Mouse (Mus musculus) heart, adult 2 months (tissue): ENCODE measurements around the gene Gm9821.
A peak's percentile ranks its signal among the peaks of the same experiment; 100 is the strongest.

Source experiments
- CTCF ChIP-seq: fragments of 200-600 bp; IDR thresholded peaks from 2 replicates; pipeline ENCODE4 v1.8.1; 2022; ENCODE audit warnings: antibody characterized with exemption, mild to moderate bottlenecking, moderate library complexity
- EP300 ChIP-seq: fragments of 200-500 bp; IDR thresholded peaks from 2 replicates; pipeline ENCODE4 v1.6.1; 2011; ENCODE audit warnings: low read depth, low read length, control low read depth; ENCODE audit not compliant: insufficient read depth
- POLR2A ChIP-seq: fragments of 200-500 bp; IDR thresholded peaks from 2 replicates; pipeline ENCODE4 v1.6.1; 2011; ENCODE audit warnings: mild to moderate bottlenecking, low read depth, low read length, control low read depth; ENCODE audit not compliant: insufficient read depth

DNA sequence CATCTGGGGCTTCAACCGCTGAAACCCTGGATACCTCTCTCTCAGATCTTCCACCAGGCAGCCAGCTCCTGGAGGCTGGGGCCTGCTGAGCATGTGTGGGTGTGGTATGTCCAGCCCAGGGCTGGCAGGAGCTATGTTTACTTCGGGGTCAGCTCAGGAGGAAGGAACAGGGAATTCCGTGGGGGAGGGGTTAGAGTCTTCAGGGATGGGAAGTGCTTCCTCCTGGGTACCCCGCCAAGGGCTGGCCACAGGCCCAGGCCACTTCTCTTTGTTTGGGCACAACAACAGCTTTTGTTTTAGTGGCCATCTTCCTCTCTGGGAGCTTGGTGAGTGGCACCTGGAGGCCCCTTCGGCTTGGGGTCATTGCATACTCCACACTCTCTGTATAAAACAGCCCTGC is 8.3 kb downstream of the Gm9821 start:
- TF ChIP-seq POLR2A (0 out of 2 replicates have a peak, but pooled peaks have one; percentile 21), EP300 (peak; percentile 96), CTCF (peak; percentile 35)
